Mouse (Mus musculus) frontal cortex, adult 2 months (tissue): ENCODE measurements around the gene Gm36864. TPM values are rescaled to one million over a fixed set of nuclear protein-coding genes. Genes with fewer than 3 reads are reported as not detected.
"Not testable (repeated sequence)": the region's sequence is repeated elsewhere in the genome, so short reads cannot be mapped to it uniquely, and the experiment has no call there.

ENCODE experiments used
- DNase-seq, 2 experiments: peaks; one replicate each; pipeline ENCODE4 v3.0.0; 2022; ENCODE audit warnings: low spot score in 1 of 2; ENCODE audit errors: extremely low spot score in 1 of 2
- polyA plus RNA-seq: library from polyadenylated mRNA; depleted of rRNA; stranded (reverse); fragments of >200 nt; gene quantifications from 2 replicates; pipeline ENCODE4 v1.2.3, GENCODE M21; 2012; rRNA removed

The Gm36864 gene
- not detected in 2 replicates for polyA plus RNA-seq

GRCm38 (mm10) chr7:44235909-44236308, at the start of gene Gm36864:
TSS of gene Gm36864 (plus strand) at chr7:44236177.
- DNase-seq: no peak

DNA sequence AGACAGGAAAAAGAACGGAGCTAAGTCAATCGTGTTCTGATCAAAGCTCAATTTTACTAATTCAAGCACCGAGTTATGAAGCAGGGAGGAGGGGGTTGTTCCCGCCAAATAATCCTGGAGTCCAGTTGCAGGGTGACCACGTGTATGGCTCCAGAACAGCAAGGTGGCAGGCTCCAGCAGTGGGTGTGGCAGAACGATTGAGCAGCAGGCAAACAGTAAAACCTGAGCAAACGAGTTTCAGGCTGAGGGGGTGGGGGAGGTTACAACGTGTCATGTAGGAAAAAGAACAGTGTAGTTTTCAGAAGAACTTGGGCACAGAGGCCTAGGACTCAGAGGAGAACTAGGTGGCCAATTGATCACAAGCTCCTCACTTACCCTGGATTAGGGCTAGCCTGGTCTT, 49.5 kb upstream of the Gm36864 start:
- DNase-seq: not testable (repeated sequence)

DNA sequence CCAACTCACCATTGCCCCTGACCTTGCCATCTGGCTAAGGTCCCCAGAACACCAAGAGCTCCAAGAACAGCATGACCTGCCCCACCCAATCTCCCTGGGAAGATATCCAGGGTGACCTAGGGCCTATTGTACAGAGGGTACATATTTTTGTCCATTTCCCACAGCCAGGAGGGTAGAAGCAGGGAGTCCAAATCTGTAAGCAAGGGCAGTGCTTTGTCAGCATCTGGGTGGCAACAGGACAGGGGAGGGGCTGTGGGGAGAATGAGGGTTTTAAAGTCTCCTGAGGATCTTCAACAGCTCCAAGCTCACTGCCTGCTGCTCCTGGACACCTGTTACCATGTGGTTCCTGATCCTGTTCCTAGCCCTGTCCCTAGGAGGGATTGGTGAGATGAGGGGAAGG, 48.0 kb upstream of the Gm36864 start, which contains the start of gene Klk1b24:
Klk1b24 (plus strand) TSS at position 301 of the 400 bp plus-strand sequence.
- not testable (repeated sequence) for DNase-seq

- not testable (repeated sequence) for DNase-seq
These were observed 42.5 kb upstream of the Gm36864 start for GRCm38 (mm10) chr7:44193466-44193865.

- DNase-seq: no peak
These were observed 38.1 kb upstream of the Gm36864 start, which contains the start of gene Klk1b3 for GRCm38 (mm10) chr7:44197891-44198290. TSS of gene Klk1b3 (plus strand) at chr7:44198191.

DNA sequence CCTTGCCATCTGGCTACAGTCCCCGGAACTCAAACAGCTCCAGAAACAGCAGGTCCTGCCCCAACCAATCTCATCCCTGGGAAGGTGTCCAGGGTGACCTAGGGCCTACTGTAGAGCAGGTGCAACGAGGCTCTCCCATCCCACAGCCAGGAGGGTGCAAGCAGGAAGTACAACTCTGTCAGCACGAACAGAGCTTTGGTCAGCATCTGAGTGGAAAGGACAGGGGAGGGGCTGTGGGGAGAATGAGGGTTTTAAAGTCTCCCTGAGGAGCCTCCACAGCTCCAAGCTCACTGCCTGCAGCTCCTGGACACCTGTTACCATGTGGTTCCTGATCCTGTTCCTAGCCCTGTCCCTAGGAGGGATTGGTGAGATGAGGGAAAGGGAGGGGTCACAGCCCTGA, 28.8 kb upstream of the Gm36864 start, which contains the start of gene Klk1b4:
Klk1b4 (plus strand) TSS at position 301 of the 400 bp plus-strand sequence.
- DNase-seq: not testable (repeated sequence)

DNA sequence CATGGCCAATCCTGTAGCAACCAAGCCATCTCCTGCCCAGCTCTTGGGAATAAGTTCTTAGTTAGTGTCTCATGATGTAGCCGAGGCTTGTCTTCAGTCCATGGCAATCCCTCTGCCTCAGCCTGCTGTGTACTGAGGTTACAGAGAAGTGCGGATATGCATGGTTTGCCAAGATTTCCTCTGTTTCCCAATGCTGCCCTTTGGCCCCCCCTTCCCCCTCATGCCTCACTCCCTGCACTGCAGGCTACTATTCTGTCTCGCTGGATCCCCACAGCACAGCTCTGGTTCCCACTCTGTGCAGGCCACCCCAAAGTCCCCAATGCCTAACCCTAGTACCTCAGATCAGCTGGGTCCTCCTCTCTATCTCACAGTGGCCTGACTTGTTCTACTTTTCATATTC, 27.7 kb upstream of the Gm36864 start:
- no peak for DNase-seq

- no peak for DNase-seq
These were observed 20.3 kb upstream of the Gm36864 start, which contains the start of gene Klk1b5 for GRCm38 (mm10) chr7:44215645-44216044. TSS of gene Klk1b5 (plus strand) at chr7:44215945.

DNA sequence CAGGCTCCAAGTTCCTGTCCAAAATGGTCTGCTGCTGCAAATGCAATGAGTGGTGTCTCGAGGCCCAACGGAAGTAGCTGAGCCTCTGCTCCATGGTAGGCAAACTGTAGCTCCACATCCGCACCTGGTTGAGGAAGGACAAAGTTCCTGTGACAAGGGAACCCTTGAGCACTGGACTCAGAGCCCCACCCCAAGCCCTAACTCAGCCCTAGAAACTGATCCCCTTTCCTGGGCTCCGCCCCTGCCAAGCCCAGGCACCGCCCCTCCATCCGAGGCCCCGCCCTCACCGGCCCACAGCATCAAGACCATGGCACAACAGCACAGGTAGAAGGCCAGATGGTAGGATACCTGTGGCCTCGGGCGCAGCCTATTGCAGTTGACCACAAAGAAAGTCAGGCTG, 14.4 kb upstream of the Gm36864 start:
- DNase-seq: not testable (repeated sequence)

- DNase-seq: not testable (repeated sequence)
These were observed 13.6 kb upstream of the Gm36864 start for GRCm38 (mm10) chr7:44222335-44222734.

GRCm38 (mm10) chr7:44225076-44225475, 10.9 kb upstream of the Gm36864 start, which contains the start of gene Klk1:
TSS of gene Klk1 (plus strand) at chr7:44225360.
- DNase-seq: no peak

GRCm38 (mm10) chr7:44239913-44240312, 3.9 kb downstream of the Gm36864 start:
- DNase-seq: no peak

DNA sequence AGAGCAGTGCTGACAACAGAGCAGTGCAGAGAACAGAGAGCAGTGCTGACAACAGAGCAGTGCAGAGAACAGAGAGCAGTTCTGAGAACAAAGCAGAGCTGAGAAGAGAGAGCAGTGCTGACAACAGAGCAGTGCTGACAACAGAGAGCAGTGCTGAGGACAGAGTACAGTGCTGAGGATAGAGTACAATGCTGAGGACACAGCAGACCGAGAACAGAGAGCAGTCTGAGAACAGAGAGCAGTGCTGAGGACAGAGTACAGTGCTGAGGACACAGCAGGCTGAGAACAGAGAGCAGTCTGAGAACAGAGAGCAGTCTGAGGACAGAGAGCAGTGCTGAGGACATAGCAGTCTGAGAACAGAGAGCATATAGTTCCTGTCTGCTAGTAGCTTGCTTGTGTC, 4.7 kb downstream of the Gm36864 start:
- DNase-seq: no peak

- DNase-seq: no peak
These were observed 5.2 kb downstream of the Gm36864 start for GRCm38 (mm10) chr7:44241163-44241562.

DNA sequence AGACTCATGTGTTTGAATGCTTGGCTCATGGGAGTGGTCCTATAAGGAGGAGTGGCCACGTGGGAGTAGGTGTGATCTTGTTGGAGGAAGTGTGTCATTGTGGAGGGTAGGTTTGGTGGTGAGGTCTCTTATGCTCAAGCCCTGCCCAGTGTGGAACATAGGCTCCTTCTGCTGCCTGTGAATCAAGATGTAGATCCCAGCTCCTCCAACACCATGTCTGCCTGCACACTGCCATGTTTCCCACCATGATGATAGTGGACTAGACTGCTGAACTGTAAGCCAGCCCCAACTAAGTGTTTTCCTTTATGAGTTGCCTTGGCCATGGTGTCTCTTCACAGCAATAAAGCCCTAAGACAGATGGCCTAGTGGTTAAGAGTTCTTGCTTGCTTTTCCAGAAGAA, 8.1 kb downstream of the Gm36864 start:
- DNase-seq: no peak

GRCm38 (mm10) chr7:44246055-44246983, 10.3 kb downstream of the Gm36864 start, which contains the start of the genes 1700028J19Rik and 2410002F23Rik:
TSS of gene 1700028J19Rik (minus strand) at chr7:44246695.
TSS of gene 2410002F23Rik (plus strand) at chr7:44246722.
- DNase-seq: peak; percentile 83 to 92

GRCm38 (mm10) chr7:44246984-44247470, 11.1 kb downstream of the Gm36864 start:
- peak; percentile 32 to 48 for DNase-seq

DNA sequence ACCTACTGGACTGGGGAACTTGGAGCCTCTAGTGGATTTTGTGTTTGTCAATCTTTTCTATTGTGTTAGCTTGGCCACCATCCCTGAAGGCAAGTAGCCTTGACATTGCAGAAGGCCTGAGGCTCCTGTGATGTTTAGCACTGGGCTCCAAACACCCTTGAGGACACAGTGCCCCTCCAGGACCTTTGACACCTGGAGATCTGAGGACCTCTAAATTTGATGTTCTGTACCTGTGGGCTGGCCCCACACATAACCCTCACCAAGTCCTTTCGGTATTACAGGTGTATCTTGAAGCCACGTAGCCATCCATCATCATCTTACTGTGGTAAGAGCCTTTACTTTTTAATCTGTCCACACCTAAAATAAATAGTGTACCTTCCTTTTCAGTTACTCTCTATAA, 12.0 kb downstream of the Gm36864 start:
- no peak for DNase-seq

DNA sequence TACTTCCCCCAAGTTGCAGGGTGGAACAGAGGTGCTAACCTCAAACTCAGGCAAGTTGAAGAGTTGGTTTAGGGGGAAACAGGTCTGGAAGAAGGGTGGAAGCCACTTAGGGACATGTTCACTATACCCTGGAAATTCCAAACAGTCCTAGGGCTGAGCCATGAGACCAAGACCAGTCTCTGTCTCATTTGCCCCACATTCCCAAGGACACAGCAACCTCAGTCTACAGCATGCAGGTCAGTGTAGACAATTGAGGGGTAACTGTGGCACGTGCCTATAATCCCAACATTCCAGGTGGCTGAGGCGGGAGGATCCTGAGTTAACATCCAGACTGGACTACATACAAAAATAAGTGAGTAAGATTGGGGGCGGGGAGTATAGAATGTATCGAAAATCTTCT, 13.3 kb downstream of the Gm36864 start:
- no peak for DNase-seq

GRCm38 (mm10) chr7:44250732-44251275, 14.8 kb downstream of the Gm36864 start:
- DNase-seq: not testable (repeated sequence)

- DNase-seq: no peak
These were observed 17.1 kb downstream of the Gm36864 start for GRCm38 (mm10) chr7:44253023-44253616.
